Mouse (Mus musculus): Measurements from ENCODE around the gene Hspb2. TPM values are rescaled to one million over a fixed set of nuclear protein-coding genes. Genes with fewer than 3 reads are reported as not detected.

Hspb2 gene
- polyA plus RNA-seq, 1 experiment from 2014 or later: 21.6 TPM

GRCm38 (mm10) chr9:50770011-50770410, 17.9 kb upstream of the Hspb2 start:
- Histone ChIP-seq H3K4me3 (ENCODE audit: low read depth, low read length) (no peak overlapping the region), H3K27me3 (ENCODE audit: control insufficient read depth, insufficient read depth, low read length) (no peaks in the 10 kb centered on the region), H3K9ac (ENCODE audit: low read length) (no peak overlapping the region), H3K36me3 (ENCODE audit: control insufficient read depth, insufficient read depth, low read length) (0 out of 2 replicates have a peak, but pooled peaks cover 3% of the 10 kb centered on the region), H3K4me2 (replicated peaks; ENCODE audit: low read depth) (no peak overlapping the region), H3K4me1 (replicated peaks; ENCODE audit: control insufficient read depth, insufficient read depth) (peaks cover 3% of the 10 kb centered on the region), H3K9me3 (ENCODE audit: control insufficient read depth, low read length) (no peaks in the 10 kb centered on the region), H3K27ac (replicated peaks) (no peak overlapping the region)
- TF ChIP-seq CTCF (IDR thresholded peaks at IDR 0.05; ENCODE audit: low read depth) (no peak), EP300 (optimal IDR thresholded peaks at IDR 0.05) (no peak)
- ATAC-seq (ENCODE audit: low FRiP score, low TSS enrichment) (no peak), DNase-seq (ENCODE audit: low spot score) (no peak)
- WGBS: 78% methylated on average over 2 of the region's 2 CpGs

GRCm38 (mm10) chr9:50768107-50769002, 16.2 kb upstream of the Hspb2 start, which contains the start of gene Fdxacb1:
Fdxacb1 (plus strand) TSS chr9:50768236.
- peak within 1 kb of the TSS; percentile 94 for H3K27ac ChIP-seq (replicated peaks)
- H3K36me3 ChIP-seq (ENCODE audit: control insufficient read depth, insufficient read depth, low read length): 0 out of 2 replicates have a peak, but pooled peaks cover 7% of the 10 kb centered on the region
- peak within 1 kb of the TSS; percentile 58 for H3K4me3 ChIP-seq (ENCODE audit: low read depth, low read length)
- H3K4me2 ChIP-seq (replicated peaks; ENCODE audit: low read depth): peak within 1 kb of the TSS; percentile 63
- H3K27me3 ChIP-seq (ENCODE audit: control insufficient read depth, insufficient read depth, low read length): no peaks in the 10 kb centered on the region
- ATAC-seq (ENCODE audit: low FRiP score, low TSS enrichment): peak; percentile 98
- DNase-seq (ENCODE audit: low spot score): peak; percentile 99
- 2% methylated on average over 56 of the region's 59 CpGs for WGBS
- peak; percentile 84 for TF ChIP-seq CTCF (IDR thresholded peaks at IDR 0.05; ENCODE audit: low read depth)
- TF ChIP-seq EP300 (optimal IDR thresholded peaks at IDR 0.05): peak; percentile 92
- no peaks in the 10 kb centered on the region for H3K9me3 ChIP-seq (ENCODE audit: control insufficient read depth, low read length)
- peaks cover 3% of the 10 kb centered on the region for H3K4me1 ChIP-seq (replicated peaks; ENCODE audit: control insufficient read depth, insufficient read depth)
- peak within 1 kb of the TSS; percentile 68 for H3K9ac ChIP-seq (ENCODE audit: low read length)

- DNase-seq (ENCODE audit: low spot score) (peak; percentile 19), ATAC-seq (ENCODE audit: low FRiP score, low TSS enrichment) (peak; percentile 41)
- Histone ChIP-seq H3K9ac (ENCODE audit: low read length) (peak overlapping the region; percentile 68), H3K4me3 (ENCODE audit: low read depth, low read length) (peak overlapping the region; percentile 58), H3K27me3 (ENCODE audit: control insufficient read depth, insufficient read depth, low read length) (no peaks in the 10 kb centered on the region), H3K4me1 (replicated peaks; ENCODE audit: control insufficient read depth, insufficient read depth) (peaks cover 3% of the 10 kb centered on the region), H3K27ac (replicated peaks) (peak overlapping the region; percentile 94), H3K9me3 (ENCODE audit: control insufficient read depth, low read length) (no peaks in the 10 kb centered on the region), H3K4me2 (replicated peaks; ENCODE audit: low read depth) (peak overlapping the region; percentile 63), H3K36me3 (ENCODE audit: control insufficient read depth, insufficient read depth, low read length) (0 out of 2 replicates have a peak, but pooled peaks cover 8% of the 10 kb centered on the region)
- whole genome bisulfite sequencing: 2% methylated on average over 17 of the region's 17 CpGs
- TF ChIP-seq CTCF (IDR thresholded peaks at IDR 0.05; ENCODE audit: low read depth) (no peak), EP300 (optimal IDR thresholded peaks at IDR 0.05) (no peak)
Measured at GRCm38 (mm10) chr9:50767531-50768106, 15.5 kb upstream of the Hspb2 start.

GRCm38 (mm10) chr9:50763331-50763730, 11.2 kb upstream of the Hspb2 start:
- DNase-seq (ENCODE audit: low spot score) (peak; percentile 36), ATAC-seq (ENCODE audit: low FRiP score, low TSS enrichment) (no peak)
- Histone ChIP-seq H3K27ac (replicated peaks) (no peak overlapping the region), H3K9me3 (ENCODE audit: control insufficient read depth, low read length) (no peaks in the 10 kb centered on the region), H3K36me3 (ENCODE audit: control insufficient read depth, insufficient read depth, low read length) (0 out of 2 replicates have a peak, but pooled peaks cover 5% of the 10 kb centered on the region), H3K9ac (ENCODE audit: low read length) (no peak overlapping the region), H3K4me3 (ENCODE audit: low read depth, low read length) (no peak overlapping the region), H3K4me1 (replicated peaks; ENCODE audit: control insufficient read depth, insufficient read depth) (no peaks in the 10 kb centered on the region), H3K4me2 (replicated peaks; ENCODE audit: low read depth) (no peak overlapping the region), H3K27me3 (ENCODE audit: control insufficient read depth, insufficient read depth, low read length) (no peaks in the 10 kb centered on the region)
- 53% methylated on average over 1 of the region's 1 CpGs for WGBS
- TF ChIP-seq CTCF (IDR thresholded peaks at IDR 0.05; ENCODE audit: low read depth) (peak; percentile 69), EP300 (optimal IDR thresholded peaks at IDR 0.05) (no peak)

GRCm38 (mm10) chr9:50761520-50762243, 9.5 kb upstream of the Hspb2 start:
- DNase-seq (ENCODE audit: low spot score): no peak
- no peaks in the 10 kb centered on the region for H3K4me1 ChIP-seq (replicated peaks; ENCODE audit: control insufficient read depth, insufficient read depth)
- ATAC-seq (ENCODE audit: low FRiP score, low TSS enrichment): no peak
- no peak overlapping the region for H3K4me2 ChIP-seq (replicated peaks; ENCODE audit: low read depth)
- no peaks in the 10 kb centered on the region for H3K9me3 ChIP-seq (ENCODE audit: control insufficient read depth, low read length)
- H3K27ac ChIP-seq (replicated peaks): no peak overlapping the region
- TF ChIP-seq EP300 (optimal IDR thresholded peaks at IDR 0.05): no peak
- no peak for TF ChIP-seq CTCF (IDR thresholded peaks at IDR 0.05; ENCODE audit: low read depth)
- no peaks in the 10 kb centered on the region for H3K27me3 ChIP-seq (ENCODE audit: control insufficient read depth, insufficient read depth, low read length)
- 0 out of 2 replicates have a peak, but pooled peaks cover 5% of the 10 kb centered on the region for H3K36me3 ChIP-seq (ENCODE audit: control insufficient read depth, insufficient read depth, low read length)
- no peak overlapping the region for H3K9ac ChIP-seq (ENCODE audit: low read length)
- no peak overlapping the region for H3K4me3 ChIP-seq (ENCODE audit: low read depth, low read length)
- WGBS: 44% methylated on average over 6 of the region's 6 CpGs
